Mouse (Mus musculus): ENCODE measurements around the gene Defb46.

- TF ChIP-seq CTCF (IDR thresholded peaks at IDR 0.05; ENCODE audit: low read depth, low read length) (no peak), POLR2A (IDR thresholded peaks at IDR 0.05; ENCODE audit: extremely low read depth, insufficient read depth, low read length) (no peak)
These were observed at the start of gene Defb46 for GRCm38 (mm10) chr8:19239616-19240015.

All from liver, adult 2 months (tissue).